Mouse (Mus musculus) myocyte (in vitro differentiated cells): ENCODE data around the gene Cyp4a30b. TPM values are rescaled to one million over a fixed set of nuclear protein-coding genes. Genes with fewer than 3 reads are reported as not detected.
"Not testable (repeated sequence)": the region's sequence is repeated elsewhere in the genome, so short reads cannot be mapped to it uniquely, and the experiment has no call there.

ENCODE experiments used
- H3K27me3 ChIP-seq: one replicate; pipeline ENCODE4 v1.6.1; 2011; ENCODE audit not compliant: control insufficient read depth, insufficient read depth, insufficient read length
- H3K36me3 ChIP-seq: one replicate; pipeline ENCODE4 v1.6.1; 2011; ENCODE audit not compliant: control insufficient read depth, insufficient read depth
- H3K4me2 ChIP-seq: one replicate; pipeline ENCODE4 v1.6.1; 2011; ENCODE audit warnings: low read depth, control low read depth
- H3K4me3 ChIP-seq: one replicate; pipeline ENCODE4 v1.5.1; 2011; ENCODE audit warnings: mild to moderate bottlenecking, control low read depth, moderate library complexity
- H3K79me2 ChIP-seq: one replicate; pipeline ENCODE4 v1.6.1; 2011; ENCODE audit not compliant: control insufficient read depth, insufficient read depth
- H3ac ChIP-seq: one replicate; pipeline ENCODE4 v1.6.1; 2011; ENCODE audit not compliant: control insufficient read depth, insufficient read length
- CEBPB ChIP-seq: IDR thresholded peaks from 2 replicates; pipeline ENCODE4 v1.6.1; 2011; ENCODE audit warnings: mild to moderate bottlenecking, moderate library complexity; ENCODE audit not compliant: poor library complexity, insufficient read depth, severe bottlenecking
- E2F4 ChIP-seq: IDR thresholded peaks from one replicate; pipeline ENCODE4 v1.6.1; 2011; ENCODE audit warnings: mild to moderate bottlenecking, control low read depth, moderate library complexity; ENCODE audit not compliant: insufficient read depth
- MYOD1 ChIP-seq, 3 experiments: IDR thresholded peaks; one replicate each; pipeline ENCODE4 v1.6.1; 2011; ENCODE audit warnings: control low read depth in 2 of 3, low read depth in 2 of 3, mild to moderate bottlenecking in 2 of 3, moderate library complexity in 1 of 3; ENCODE audit not compliant: insufficient read length in 2 of 3, control insufficient read depth in 1 of 3
- MYOG ChIP-seq, 3 experiments: IDR thresholded peaks; one replicate each; pipeline ENCODE4 v1.6.1; 2011; ENCODE audit warnings: control low read depth in 2 of 3, low read depth in 2 of 3, mild to moderate bottlenecking in 2 of 3; ENCODE audit not compliant: insufficient read length in 2 of 3, control insufficient read depth in 1 of 3, insufficient read depth in 1 of 3
- POLR2A ChIP-seq: IDR thresholded peaks from one replicate; pipeline ENCODE4 v1.6.1; 2011; ENCODE audit warnings: low read depth, mild to moderate bottlenecking, control low read depth, moderate library complexity; ENCODE audit not compliant: insufficient read length
- POLR2AphosphoS2 ChIP-seq: IDR thresholded peaks from one replicate; pipeline ENCODE4 v1.6.1; 2011; ENCODE audit warnings: low read depth, control low read depth; ENCODE audit not compliant: insufficient read length
- REST ChIP-seq: IDR thresholded peaks from one replicate; pipeline ENCODE4 v1.6.1; 2011; ENCODE audit warnings: mild to moderate bottlenecking, control low read depth, moderate library complexity; ENCODE audit not compliant: insufficient read depth, insufficient read length
- SRF ChIP-seq: IDR thresholded peaks from one replicate; pipeline ENCODE4 v1.6.1; 2011; ENCODE audit warnings: low read depth; ENCODE audit not compliant: control insufficient read depth, insufficient read length
- TCF12 ChIP-seq: IDR thresholded peaks from one replicate; pipeline ENCODE4 v1.6.1; 2011; ENCODE audit warnings: mild to moderate bottlenecking, control low read depth; ENCODE audit not compliant: poor library complexity, insufficient read depth, severe bottlenecking
- TCF3 ChIP-seq: IDR thresholded peaks from one replicate; pipeline ENCODE4 v1.6.1; 2011; ENCODE audit warnings: low read depth, control low read depth; ENCODE audit not compliant: insufficient read length
- USF1 ChIP-seq: IDR thresholded peaks from one replicate; pipeline ENCODE4 v1.6.1; 2011; ENCODE audit warnings: low read depth, mild to moderate bottlenecking, control low read depth, moderate library complexity
- polyA plus RNA-seq: library from polyadenylated mRNA; unstranded; fragments of >200 nt; fragmentation: generic; extraction: Trizol; gene quantifications from one replicate; pipeline ENCODE4 v1.2.1, GENCODE M21; 2012; ENCODE audit warnings: missing spikeins

Gene Cyp4a30b
- polyA plus RNA-seq, 1 experiment = not detected

- Histone ChIP-seq H3K4me2 (no peak within 1 kb of the TSS), H3K36me3 (no peaks in the 10 kb centered on the region), H3ac (no peak within 1 kb of the TSS), H3K4me3 (no peak within 1 kb of the TSS), H3K79me2 (no peaks in the 10 kb centered on the region), H3K27me3 (no peaks in the 10 kb centered on the region)
- TF ChIP-seq POLR2AphosphoS2 (no peak), POLR2A (no peak), SRF (no peak), USF1 (no peak), TCF3 (no peak)
Observed at GRCm38 (mm10) chr4:115496001-115496400, 43.6 kb downstream of the Cyp4a30b start, which contains the start of gene Cyp4a14. Gene Cyp4a14, minus strand, starts transcription at chr4:115496142.

GRCm38 (mm10) chr4:115497466-115497865 is 45.1 kb downstream of the Cyp4a30b start:
- no peaks in the 10 kb centered on the region for H3K79me2 ChIP-seq
- no peak overlapping the region for H3ac ChIP-seq
- no peak overlapping the region for H3K4me2 ChIP-seq
- H3K36me3 ChIP-seq = no peaks in the 10 kb centered on the region
- H3K27me3 ChIP-seq = no peaks in the 10 kb centered on the region
- no peak overlapping the region for H3K4me3 ChIP-seq
- TF ChIP-seq POLR2A = no peak
- TF ChIP-seq MYOG (IDR thresholded peaks at IDR 0.05; ENCODE audit: control insufficient read depth in 1 of 3, insufficient read depth in 1 of 3, insufficient read length in 2 of 3, low read depth in 2 of 3) = no peak
- no peak for TF ChIP-seq TCF3
- no peak for TF ChIP-seq TCF12
- TF ChIP-seq E2F4 = no peak
- no peak for TF ChIP-seq POLR2AphosphoS2
- TF ChIP-seq MYOD1 (IDR thresholded peaks at IDR 0.05; ENCODE audit: control insufficient read depth in 1 of 3, insufficient read length in 2 of 3, low read depth in 2 of 3) = no peak
- no peak for TF ChIP-seq CEBPB
- no peak for TF ChIP-seq USF1
- TF ChIP-seq SRF = no peak

DNA sequence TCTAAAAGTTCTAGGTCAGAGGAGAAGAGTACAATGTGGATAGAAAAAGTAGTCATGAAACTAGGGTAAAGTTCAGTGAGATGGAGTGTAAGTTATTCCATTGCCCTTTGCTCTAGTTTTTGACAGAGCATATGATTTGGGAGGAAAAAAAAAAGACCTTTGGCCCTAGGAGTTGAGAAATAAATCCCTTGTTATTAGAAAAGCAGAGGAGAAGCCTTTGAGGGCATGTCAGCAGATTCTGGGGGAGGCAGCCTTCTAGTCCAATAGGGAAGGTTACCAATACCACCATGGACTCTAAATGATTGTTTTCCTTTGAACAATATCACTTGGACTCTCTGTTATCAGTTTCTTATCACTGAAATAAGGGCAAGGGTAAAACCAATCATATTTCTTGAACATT is 61.6 kb downstream of the Cyp4a30b start:
- not testable (repeated sequence) for H3ac ChIP-seq, H3K36me3 ChIP-seq, H3K79me2 ChIP-seq, H3K27me3 ChIP-seq, H3K4me3 ChIP-seq, H3K4me2 ChIP-seq

- H3K36me3 ChIP-seq, H3K79me2 ChIP-seq, H3K4me3 ChIP-seq, H3K4me2 ChIP-seq, H3ac ChIP-seq, H3K27me3 ChIP-seq: not testable (repeated sequence)
Observed at GRCm38 (mm10) chr4:115518000-115518399, 65.6 kb downstream of the Cyp4a30b start, which contains the start of gene Cyp4a10. Gene Cyp4a10, plus strand, starts transcription at chr4:115518264.

- TF ChIP-seq POLR2A (no peak), USF1 (no peak), REST (no peak), MYOG (IDR thresholded peaks at IDR 0.05; ENCODE audit: control insufficient read depth in 1 of 3, insufficient read depth in 1 of 3, insufficient read length in 2 of 3, low read depth in 2 of 3) (no peak), TCF12 (no peak), MYOD1 (IDR thresholded peaks at IDR 0.05; ENCODE audit: control insufficient read depth in 1 of 3, insufficient read length in 2 of 3, low read depth in 2 of 3) (no peak), SRF (no peak), CEBPB (no peak), E2F4 (no peak), TCF3 (no peak)
- H3K79me2 ChIP-seq = no peaks in the 10 kb centered on the region
- H3K4me2 ChIP-seq = no peak overlapping the region
- no peak overlapping the region for H3K4me3 ChIP-seq
- H3K27me3 ChIP-seq = no peaks in the 10 kb centered on the region
- no peaks in the 10 kb centered on the region for H3K36me3 ChIP-seq
- H3ac ChIP-seq = no peak overlapping the region
Observed at GRCm38 (mm10) chr4:115519444-115519843, 67.0 kb downstream of the Cyp4a30b start.

Other genes with a start within 250 kb of the Cyp4a30b start
- not detected for gene Cyp4a29, start 210.5 kb upstream of the Cyp4a30b start, polyA plus RNA-seq
- gene Cyp4a12a, start 153.6 kb upstream of the Cyp4a30b start, polyA plus RNA-seq = not detected
- gene Cyp4a12b, start 41.0 kb upstream of the Cyp4a30b start, polyA plus RNA-seq = 0.01 TPM
- gene Cyp4a14, start 43.5 kb downstream of the Cyp4a30b start, polyA plus RNA-seq = not detected
- gene Cyp4a10, start 65.7 kb downstream of the Cyp4a30b start, polyA plus RNA-seq = not detected
- not detected for gene Cyp4a31, start 111.0 kb downstream of the Cyp4a30b start, polyA plus RNA-seq
- not detected for gene Cyp4a32, start 148.4 kb downstream of the Cyp4a30b start, polyA plus RNA-seq
- 0.84 TPM for gene Cyp4b1, start 195.1 kb downstream of the Cyp4a30b start, polyA plus RNA-seq